Mouse (Mus musculus) yolk sac, embryonic 10.5 days (tissue): ENCODE results near the gene Tifa.

Experiments
- DNase-seq: peaks from one replicate; pipeline ENCODE4 v3.0.0-alpha.2; 2017; ENCODE audit warnings: low spot score

The Tifa gene

GRCm38 (mm10) chr3:127868046-127868758, 78.6 kb downstream of the Tifa start:
- DNase-seq = no peak

- DNase-seq = no peak
Observed at GRCm38 (mm10) chr3:127868880-127869279, 79.3 kb downstream of the Tifa start.

- no peak for DNase-seq
Observed at GRCm38 (mm10) chr3:127871575-127871974, 82.0 kb downstream of the Tifa start.

GRCm38 (mm10) chr3:127874254-127874883, 84.8 kb downstream of the Tifa start:
- peak; percentile 16 for DNase-seq

- no peak for DNase-seq
Observed at GRCm38 (mm10) chr3:127875059-127875458, 85.5 kb downstream of the Tifa start.

- DNase-seq = no peak
Observed at GRCm38 (mm10) chr3:127875509-127875908, 85.9 kb downstream of the Tifa start.

GRCm38 (mm10) chr3:127879968-127880367, 90.4 kb downstream of the Tifa start:
- no peak for DNase-seq

GRCm38 (mm10) chr3:127881684-127882083, 92.1 kb downstream of the Tifa start:
- no peak for DNase-seq
